Mouse (Mus musculus): Measurements from ENCODE around the gene Ntng1. TPM values are rescaled to one million over a fixed set of nuclear protein-coding genes. Genes with fewer than 3 reads are reported as not detected.
A peak's percentile ranks its signal among the peaks of the same experiment; 100 is the strongest.

Gene Ntng1
- polyA plus RNA-seq, 1 experiment, result 0.31 TPM

GRCm38 (mm10) chr3:109977614-109978013 is 166.2 kb downstream of the Ntng1 start:
- DNase-seq, result no peak
- 69% methylated on average over 2 of the region's 2 CpGs for WGBS
- H3K4me1 ChIP-seq (ENCODE audit: control insufficient read depth, insufficient read depth, low read length), result no peaks in the 10 kb centered on the region

DNA sequence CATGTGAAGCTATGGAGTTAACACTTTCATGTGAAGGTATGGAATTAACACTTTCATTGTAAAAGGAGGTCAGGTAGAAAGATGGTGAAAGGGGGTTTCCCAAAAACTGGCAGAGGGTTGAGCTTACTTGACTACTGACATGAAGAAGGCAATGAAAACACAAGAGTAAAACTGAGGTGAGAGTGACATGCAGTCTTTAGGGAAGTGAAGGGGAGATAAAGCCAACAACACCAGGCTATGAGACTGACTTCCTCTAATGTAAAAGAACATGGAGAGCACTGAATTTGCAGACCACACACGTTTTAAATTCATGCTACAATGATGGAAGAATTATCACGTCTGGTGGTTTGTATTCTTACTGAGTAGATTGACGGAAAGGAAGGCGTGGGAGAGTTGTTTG is 168.7 kb downstream of the Ntng1 start:
- TF ChIP-seq POLR2A (IDR thresholded peaks at IDR 0.05; ENCODE audit: low read depth, low read length), result no peak
- TF ChIP-seq CTCF (conservative IDR thresholded peaks at IDR 0.05; ENCODE audit: insufficient read depth, insufficient read length, low read depth, low read length), result no peak
- Histone ChIP-seq H3K4me1 (ENCODE audit: control insufficient read depth, insufficient read depth, low read length) (no peaks in the 10 kb centered on the region), H3K27ac (ENCODE audit: insufficient read depth, low read depth, low read length) (no peak overlapping the region), H3K4me3 (ENCODE audit: insufficient read depth, low read depth, low read length) (no peak overlapping the region), H3K36me3 (ENCODE audit: control insufficient read depth, insufficient read depth, low read length) (no peaks in the 10 kb centered on the region), H3K27me3 (replicated peaks; ENCODE audit: control insufficient read depth, insufficient read depth, low read length) (no peaks in the 10 kb centered on the region)
- WGBS, result 76% methylated on average over 4 of the region's 4 CpGs
- no peak for DNase-seq

More at GRCm38 (mm10) chr3:109977614-109978013, 166.2 kb downstream of the Ntng1 start:
- Histone ChIP-seq H3K27ac (ENCODE audit: insufficient read depth, low read depth, low read length) (no peak overlapping the region), H3K36me3 (ENCODE audit: control insufficient read depth, insufficient read depth, low read length) (no peaks in the 10 kb centered on the region), H3K27me3 (replicated peaks; ENCODE audit: control insufficient read depth, insufficient read depth, low read length) (no peaks in the 10 kb centered on the region), H3K4me3 (ENCODE audit: insufficient read depth, low read depth, low read length) (no peak overlapping the region)
- TF ChIP-seq CTCF (conservative IDR thresholded peaks at IDR 0.05; ENCODE audit: insufficient read depth, insufficient read length, low read depth, low read length) (no peak), POLR2A (IDR thresholded peaks at IDR 0.05; ENCODE audit: low read depth, low read length) (no peak)

GRCm38 (mm10) chr3:109971465-109971864 is 172.3 kb downstream of the Ntng1 start:
- H3K27ac ChIP-seq (ENCODE audit: insufficient read depth, low read depth, low read length), result no peak overlapping the region
- no peak for TF ChIP-seq CTCF (conservative IDR thresholded peaks at IDR 0.05; ENCODE audit: insufficient read depth, insufficient read length, low read depth, low read length)
- TF ChIP-seq POLR2A (IDR thresholded peaks at IDR 0.05; ENCODE audit: low read depth, low read length), result no peak
- no peaks in the 10 kb centered on the region for H3K4me1 ChIP-seq (ENCODE audit: control insufficient read depth, insufficient read depth, low read length)
- DNase-seq, result no peak
- H3K27me3 ChIP-seq (replicated peaks; ENCODE audit: control insufficient read depth, insufficient read depth, low read length), result no peaks in the 10 kb centered on the region
- no peaks in the 10 kb centered on the region for H3K36me3 ChIP-seq (ENCODE audit: control insufficient read depth, insufficient read depth, low read length)
- no peak overlapping the region for H3K4me3 ChIP-seq (ENCODE audit: insufficient read depth, low read depth, low read length)
- WGBS, result 64% methylated on average over 1 of the region's 1 CpGs

GRCm38 (mm10) chr3:109970181-109970580 is 173.6 kb downstream of the Ntng1 start:
- no peak for DNase-seq
- Histone ChIP-seq H3K36me3 (ENCODE audit: control insufficient read depth, insufficient read depth, low read length) (no peaks in the 10 kb centered on the region), H3K4me1 (ENCODE audit: control insufficient read depth, insufficient read depth, low read length) (no peaks in the 10 kb centered on the region), H3K27ac (ENCODE audit: insufficient read depth, low read depth, low read length) (no peak overlapping the region), H3K27me3 (replicated peaks; ENCODE audit: control insufficient read depth, insufficient read depth, low read length) (no peaks in the 10 kb centered on the region), H3K4me3 (ENCODE audit: insufficient read depth, low read depth, low read length) (no peak overlapping the region)
- TF ChIP-seq POLR2A (IDR thresholded peaks at IDR 0.05; ENCODE audit: low read depth, low read length), result no peak
- no peak for TF ChIP-seq CTCF (conservative IDR thresholded peaks at IDR 0.05; ENCODE audit: insufficient read depth, insufficient read length, low read depth, low read length)

- Histone ChIP-seq H3K27ac (ENCODE audit: insufficient read depth, low read depth, low read length) (no peak overlapping the region), H3K27me3 (replicated peaks; ENCODE audit: control insufficient read depth, insufficient read depth, low read length) (no peaks in the 10 kb centered on the region), H3K36me3 (ENCODE audit: control insufficient read depth, insufficient read depth, low read length) (no peaks in the 10 kb centered on the region), H3K4me3 (ENCODE audit: insufficient read depth, low read depth, low read length) (no peak overlapping the region), H3K4me1 (ENCODE audit: control insufficient read depth, insufficient read depth, low read length) (no peaks in the 10 kb centered on the region)
- DNase-seq, result peak; percentile 43
- WGBS, result 59% methylated on average over 2 of the region's 2 CpGs
- TF ChIP-seq POLR2A (IDR thresholded peaks at IDR 0.05; ENCODE audit: low read depth, low read length) (no peak), CTCF (conservative IDR thresholded peaks at IDR 0.05; ENCODE audit: insufficient read depth, insufficient read length, low read depth, low read length) (no peak)
Observed at GRCm38 (mm10) chr3:109962631-109963030, 181.2 kb downstream of the Ntng1 start.

- H3K4me3 ChIP-seq (ENCODE audit: insufficient read depth, low read depth, low read length), result no peak overlapping the region
- TF ChIP-seq CTCF (conservative IDR thresholded peaks at IDR 0.05; ENCODE audit: insufficient read depth, insufficient read length, low read depth, low read length), result no peak
- no peak for TF ChIP-seq POLR2A (IDR thresholded peaks at IDR 0.05; ENCODE audit: low read depth, low read length)
- H3K36me3 ChIP-seq (ENCODE audit: control insufficient read depth, insufficient read depth, low read length), result no peaks in the 10 kb centered on the region
- H3K27ac ChIP-seq (ENCODE audit: insufficient read depth, low read depth, low read length), result no peak overlapping the region
- 84% methylated on average over 1 of the region's 1 CpGs for WGBS
- DNase-seq, result no peak
- H3K4me1 ChIP-seq (ENCODE audit: control insufficient read depth, insufficient read depth, low read length), result no peaks in the 10 kb centered on the region
- H3K27me3 ChIP-seq (replicated peaks; ENCODE audit: control insufficient read depth, insufficient read depth, low read length), result no peaks in the 10 kb centered on the region
Observed at GRCm38 (mm10) chr3:109942960-109943359, 200.9 kb downstream of the Ntng1 start.

DNA sequence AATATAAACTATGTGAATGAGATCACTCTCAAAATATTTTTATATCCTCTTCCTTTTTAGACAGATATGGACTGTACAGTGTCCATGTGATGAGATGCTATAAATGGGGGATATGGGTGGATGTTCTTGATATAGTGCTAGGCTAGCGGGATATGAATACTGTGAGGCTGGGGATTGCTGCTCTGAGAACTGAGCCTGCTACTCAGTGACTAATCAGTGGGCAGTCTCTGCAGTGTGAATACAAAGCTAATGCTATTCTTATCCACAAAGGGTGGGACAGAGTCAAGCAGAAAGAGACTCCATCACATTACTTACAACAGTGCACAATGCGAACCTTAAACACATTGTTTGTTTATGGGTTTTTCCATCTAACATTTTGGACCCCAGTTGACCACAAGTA is 206.2 kb downstream of the Ntng1 start:
- Histone ChIP-seq H3K27me3 (replicated peaks; ENCODE audit: control insufficient read depth, insufficient read depth, low read length) (no peaks in the 10 kb centered on the region), H3K4me1 (ENCODE audit: control insufficient read depth, insufficient read depth, low read length) (no peaks in the 10 kb centered on the region), H3K4me3 (ENCODE audit: insufficient read depth, low read depth, low read length) (no peak overlapping the region), H3K36me3 (ENCODE audit: control insufficient read depth, insufficient read depth, low read length) (no peaks in the 10 kb centered on the region), H3K27ac (ENCODE audit: insufficient read depth, low read depth, low read length) (no peak overlapping the region)
- no peak for DNase-seq
- WGBS, result 93% methylated on average over 2 of the region's 2 CpGs
- TF ChIP-seq CTCF (conservative IDR thresholded peaks at IDR 0.05; ENCODE audit: insufficient read depth, insufficient read length, low read depth, low read length) (no peak), POLR2A (IDR thresholded peaks at IDR 0.05; ENCODE audit: low read depth, low read length) (no peak)

- Histone ChIP-seq H3K4me1 (ENCODE audit: control insufficient read depth, insufficient read depth, low read length) (no peaks in the 10 kb centered on the region), H3K4me3 (ENCODE audit: insufficient read depth, low read depth, low read length) (no peak overlapping the region), H3K27me3 (replicated peaks; ENCODE audit: control insufficient read depth, insufficient read depth, low read length) (no peaks in the 10 kb centered on the region), H3K27ac (ENCODE audit: insufficient read depth, low read depth, low read length) (no peak overlapping the region), H3K36me3 (ENCODE audit: control insufficient read depth, insufficient read depth, low read length) (no peaks in the 10 kb centered on the region)
- no peak for DNase-seq
- no peak for TF ChIP-seq POLR2A (IDR thresholded peaks at IDR 0.05; ENCODE audit: low read depth, low read length)
- no peak for TF ChIP-seq CTCF (conservative IDR thresholded peaks at IDR 0.05; ENCODE audit: insufficient read depth, insufficient read length, low read depth, low read length)
- 77% methylated on average over 3 of the region's 3 CpGs for WGBS
Observed at GRCm38 (mm10) chr3:109936275-109936674, 207.5 kb downstream of the Ntng1 start.

Measured in kidney, adult 2 months (tissue).